Mouse (Mus musculus) gastrocnemius, postnatal 10 days (tissue): ENCODE results near the gene Aff4. TPM values are rescaled to one million over a fixed set of nuclear protein-coding genes. Genes with fewer than 3 reads are reported as not detected.

Source experiments
- DNase-seq: peaks from one replicate; pipeline ENCODE4 v3.0.0; 2021; ENCODE audit warnings: mixed read lengths
- microRNA-seq, 2 experiments: library from miRNA; unstranded; fragments of <30 nt; microRNA quantifications; one replicate each; pipeline ENCODE4 v1.2.0; 2021
- total RNA-seq, 2 experiments: library from RNA; stranded (reverse); gene quantifications; 2 replicates each; pipeline ENCODE4 v1.2.3; 2021

The Aff4 gene
- total RNA-seq, 2 experiments from 2014 or later: 114 to 129 TPM

GRCm38 (mm10) chr11:53461727-53462126 is 111.1 kb downstream of the Aff4 start:
- DNase-seq: no peak

DNA sequence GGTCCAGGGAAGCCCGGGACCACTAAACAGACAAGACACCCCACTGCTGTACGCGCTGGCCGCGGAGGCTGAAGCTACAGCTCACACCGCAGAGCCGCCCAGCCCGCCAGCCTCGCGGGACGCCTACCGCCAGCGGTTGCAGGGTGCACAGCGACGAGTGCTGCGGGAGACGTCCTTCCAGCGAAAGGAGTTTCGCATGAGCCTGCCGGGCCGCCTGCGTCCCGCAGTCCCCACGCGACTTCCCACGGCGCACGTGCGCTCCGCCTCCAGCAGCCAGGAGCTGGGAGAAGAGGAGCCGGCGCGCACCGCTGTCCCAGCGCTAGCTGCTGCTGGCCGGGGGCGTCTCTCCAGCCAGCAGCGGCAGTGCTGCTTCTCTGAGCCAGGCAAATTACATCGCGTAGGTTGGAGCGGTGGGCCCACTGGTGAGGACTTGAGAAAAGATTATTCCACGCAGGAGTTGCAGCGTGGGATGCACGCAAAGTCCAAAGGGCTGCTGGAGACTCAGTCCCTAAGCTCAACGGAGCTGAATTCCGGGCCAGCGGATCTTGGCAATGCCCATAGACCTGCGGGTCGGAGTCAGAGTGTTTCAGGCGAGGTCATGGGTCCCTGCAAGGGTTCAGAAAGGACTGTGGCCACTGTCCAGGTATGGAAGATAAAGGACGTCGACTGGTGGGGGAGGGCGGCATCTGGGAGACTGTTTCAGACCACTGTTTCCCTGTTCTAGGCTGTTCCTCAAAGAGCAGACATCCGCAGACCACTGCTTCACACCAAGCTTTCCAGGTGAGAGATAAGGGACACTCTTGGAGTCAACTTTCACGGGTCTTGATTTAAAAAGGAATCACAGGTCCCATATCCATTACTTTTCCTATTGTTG is 113.2 kb downstream of the Aff4 start:
- peak; percentile 39 for DNase-seq

- DNase-seq: peak; percentile 85
These were observed 115.8 kb downstream of the Aff4 start for GRCm38 (mm10) chr11:53466231-53466971.

DNA sequence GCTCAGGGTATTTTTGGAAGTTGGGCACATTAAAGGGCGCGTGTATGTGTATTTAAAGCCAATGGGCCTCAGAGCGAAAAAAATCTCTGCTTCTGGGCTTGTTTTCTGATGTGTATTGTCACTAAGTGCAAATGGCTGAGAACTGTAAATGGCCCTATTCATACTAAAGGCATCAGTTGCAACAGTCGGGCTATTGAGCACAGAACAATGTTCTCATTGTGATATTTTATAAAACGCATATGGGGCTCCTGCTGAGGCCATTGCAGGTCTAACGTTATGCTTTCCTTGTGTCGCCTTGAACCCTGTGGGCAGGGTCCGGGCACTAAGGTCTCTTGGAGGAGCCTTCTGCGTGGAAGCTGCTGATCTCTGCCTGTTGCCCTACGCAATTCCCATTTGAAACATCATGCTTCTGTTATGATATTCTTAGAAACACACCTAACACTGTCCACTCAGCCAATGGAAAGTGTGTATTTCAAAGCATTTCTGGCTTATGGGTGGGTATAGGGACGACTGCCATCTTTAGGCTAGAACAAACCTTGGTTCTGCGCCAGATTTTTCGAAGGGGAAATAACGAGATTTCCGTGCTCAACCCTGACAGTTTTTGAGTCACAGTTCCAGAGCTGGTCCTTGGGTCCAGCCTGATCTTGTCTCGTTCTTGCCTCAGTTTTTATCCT is 118.8 kb downstream of the Aff4 start:
- peak; percentile 49 for DNase-seq

GRCm38 (mm10) chr11:53469968-53470695 is 119.5 kb downstream of the Aff4 start, which contains the start of gene Gm9837:
Gene Gm9837, minus strand, starts transcription at chr11:53470479.
- DNase-seq: peak; percentile 93

Small RNA genes lying within 50 kb of the gene (microRNA-seq; reads per million reads assigned to microRNA genes)
- 0 reads per million in 2 experiments for gene Mir6920

Other genes starting within 250 kb of the Aff4 start
- 100 to 1,000 TPM; 115 to 122 TPM for gene Hspa4, start 50.4 kb upstream of the Aff4 start, total RNA-seq
- 1 to 10 TPM; 9.4 to 10.0 TPM for gene Zcchc10, start 26.2 kb upstream of the Aff4 start, total RNA-seq
- not detected for gene Leap2, start 72.3 kb downstream of the Aff4 start, total RNA-seq
- gene Uqcrq, start 80.0 kb downstream of the Aff4 start, total RNA-seq: 100 to 1,000 TPM; 882 to 991 TPM
- under 1 TPM; 0.81 to 0.87 TPM for gene Gdf9, start 80.2 kb downstream of the Aff4 start, total RNA-seq
- not detected for gene Gm10447, start 106.3 kb downstream of the Aff4 start, total RNA-seq
- under 1 TPM; 0.45 to 0.54 TPM for gene Shroom1, start 106.4 kb downstream of the Aff4 start, total RNA-seq
- not detected for gene Gm9837, start 119.6 kb downstream of the Aff4 start, total RNA-seq
- not detected for gene Gm9945, start 129.3 kb downstream of the Aff4 start, total RNA-seq
- under 1 TPM; 0.23 to 0.27 TPM for gene Sowaha, start 129.4 kb downstream of the Aff4 start, total RNA-seq
- 10 to 100 TPM; 40.5 to 49.4 TPM for gene Sept8, start 168.4 kb downstream of the Aff4 start, total RNA-seq
- gene Kif3a, start 216.5 kb downstream of the Aff4 start, total RNA-seq: 10 to 100 TPM in 1 of 2 experiments, 1 to 10 TPM in 1; 9.4 to 11.1 TPM